Comparison of ENCODE assay signal across 22 mouse cellular contexts in genomic region chr11:97728730-97729129, GRCm38 (mm10). TPM values are rescaled to one million over a fixed set of nuclear protein-coding genes. Genes with fewer than 3 reads are reported as not detected.
DNase-seq lines count a peak whose midpoint lies in the region; ATAC-seq lines count a peak whose summit lies in the region.
"Had no signal": no experiment of that assay in that cellular context is flagged by ENCODE, and none has a peak within 500 bp of the region (broad histone marks: within the 10 kb centered on the region; RNA-seq: fewer than 3 reads in every experiment).

No protein-coding gene starts in this region.

- peaks cover 53% of the 10 kb centered on the region for H3K36me3 ChIP-seq in heart, embryonic 15.5 days
- peaks cover 19% of the 10 kb centered on the region for H3K36me3 ChIP-seq in heart, embryonic 11.5 days (ENCODE audit: control insufficient read depth, insufficient read depth, low read length)
- peaks cover 65% of the 10 kb centered on the region for H3K36me3 ChIP-seq in liver, embryonic 15.5 days (replicated peaks)
- H3K36me3 ChIP-seq in kidney, embryonic 14.5 days (ENCODE audit: control insufficient read depth, insufficient read depth, low read length), result peaks cover 67% of the 10 kb centered on the region

- no peak overlapping the region for H3K4me2 ChIP-seq in heart, embryonic 15.5 days
- H3K4me2 ChIP-seq in heart, embryonic 11.5 days, result no peak overlapping the region
- H3K4me2 ChIP-seq in liver, embryonic 15.5 days, result 0 out of 2 replicates have a peak overlapping the region, but pooled peaks have one; percentile 6
- no peak overlapping the region for H3K4me2 ChIP-seq in kidney, embryonic 14.5 days (replicated peaks; ENCODE audit: low read depth, low read length)
- H3K4me2 ChIP-seq: embryonic facial prominence, embryonic 15.5 days; heart, embryonic 13.5 days; limb, embryonic 15.5 days; lung, embryonic 15.5 days; neural tube, embryonic 13.5 days had no signal

- H3K9ac ChIP-seq in heart, embryonic 15.5 days, result peak overlapping the region; percentile 18; the same call in 1 of the 2 replicates
- no peak overlapping the region for H3K9ac ChIP-seq in heart, embryonic 11.5 days (ENCODE audit: low read depth, low read length)
- no peak overlapping the region for H3K9ac ChIP-seq in liver, embryonic 15.5 days
- H3K9ac ChIP-seq in kidney, embryonic 14.5 days (ENCODE audit: low read depth, low read length), result no peak overlapping the region
- H3K9ac ChIP-seq: embryonic facial prominence, embryonic 15.5 days; limb, embryonic 15.5 days; lung, embryonic 15.5 days; neural tube, embryonic 13.5 days had no signal

- 58% methylated on average over 7 of the region's 7 CpGs for WGBS in heart, embryonic 15.5 days
- whole genome bisulfite sequencing in heart, embryonic 11.5 days (ENCODE audit: insufficient replicate concordance), result 63% methylated on average over 7 of the region's 7 CpGs
- 58% methylated on average over 7 of the region's 7 CpGs for WGBS in liver, embryonic 15.5 days (ENCODE audit: insufficient replicate concordance)
- WGBS in kidney, embryonic 14.5 days, result 80% methylated on average over 7 of the region's 7 CpGs

- peaks cover 6% of the 10 kb centered on the region; the same call in 1 of the 2 replicates for H3K4me1 ChIP-seq in heart, embryonic 15.5 days (replicated peaks)
- H3K4me1 ChIP-seq in heart, embryonic 11.5 days (ENCODE audit: control insufficient read depth, insufficient read depth, low read length), result peaks cover 2% of the 10 kb centered on the region
- H3K4me1 ChIP-seq in liver, embryonic 15.5 days (replicated peaks), result 0 out of 2 replicates have a peak, but pooled peaks cover 4% of the 10 kb centered on the region
- H3K4me1 ChIP-seq in kidney, embryonic 14.5 days (ENCODE audit: control insufficient read depth, insufficient read depth, low read length), result peaks cover under 1% of the 10 kb centered on the region; the same call in 1 of the 2 replicates
- H3K4me1 ChIP-seq: lung, embryonic 15.5 days had no signal

- peak; percentile 39 for DNase-seq in 3134 (ENCODE audit: extremely low read depth, insufficient read length, low spot score)
- DNase-seq in Muller cell, postnatal 12 days (ENCODE audit: inconsistent ontology term), result peak; percentile 41
- no peak for DNase-seq in layer of hippocampus, adult 18-20 months (ENCODE audit: low spot score in 2 of 2)
- no peak for DNase-seq in kidney, adult 18-20 months
- DNase-seq: adrenal gland, adult 8-10 months; cerebellum, adult 11-12 months; gastrocnemius, postnatal 25 days; kidney, adult 8-10 months; right cerebral cortex, postnatal 14 days had no signal

- no peak for ATAC-seq in heart, embryonic 15.5 days (replicated peaks; ENCODE audit: insufficient number of reproducible peaks, insufficient read depth, low FRiP score, low read depth)
- no peak for ATAC-seq in heart, embryonic 11.5 days (replicated peaks; ENCODE audit: insufficient number of reproducible peaks, low FRiP score, low TSS enrichment)
- no peak for ATAC-seq in liver, embryonic 15.5 days (ENCODE audit: insufficient read depth)
- ATAC-seq in kidney, embryonic 14.5 days (ENCODE audit: low FRiP score, low TSS enrichment), result no peak
- ATAC-seq: midbrain, embryonic 16.5 days had no signal

- no peak overlapping the region for H3K27ac ChIP-seq in heart, embryonic 15.5 days
- no peak overlapping the region for H3K27ac ChIP-seq in heart, embryonic 11.5 days (ENCODE audit: low read depth, low read length)
- 0 out of 2 replicates have a peak overlapping the region, but pooled peaks have one; percentile 1 for H3K27ac ChIP-seq in liver, embryonic 15.5 days (replicated peaks)
- H3K27ac ChIP-seq in kidney, embryonic 14.5 days (ENCODE audit: low read depth, low read length), result no peak overlapping the region
- H3K27ac ChIP-seq: embryonic facial prominence, embryonic 15.5 days; heart, embryonic 13.5 days; hindbrain, embryonic 10.5 days; limb, embryonic 15.5 days; lung, embryonic 15.5 days; neural tube, embryonic 13.5 days; stomach, postnatal 0 days had no signal

- H3K4me3 ChIP-seq in heart, embryonic 15.5 days, result no peak overlapping the region
- H3K4me3 ChIP-seq in heart, embryonic 11.5 days (ENCODE audit: low read depth, low read length), result no peak overlapping the region
- H3K4me3 ChIP-seq in liver, embryonic 15.5 days (replicated peaks), result no peak overlapping the region
- no peak overlapping the region for H3K4me3 ChIP-seq in kidney, embryonic 14.5 days (ENCODE audit: low read length)
- H3K4me3 ChIP-seq: embryonic facial prominence, embryonic 15.5 days; heart, embryonic 13.5 days; hindbrain, embryonic 10.5 days; limb, embryonic 15.5 days; lung, embryonic 15.5 days; neural tube, embryonic 13.5 days had no signal

- no peaks in the 10 kb centered on the region for H3K27me3 ChIP-seq in heart, embryonic 15.5 days
- H3K27me3 ChIP-seq in heart, embryonic 11.5 days (ENCODE audit: control insufficient read depth, insufficient read depth, low read length), result no peaks in the 10 kb centered on the region
- no peaks in the 10 kb centered on the region for H3K27me3 ChIP-seq in liver, embryonic 15.5 days
- no peaks in the 10 kb centered on the region for H3K27me3 ChIP-seq in kidney, embryonic 14.5 days (ENCODE audit: control insufficient read depth, insufficient read depth, low read length)
- H3K27me3 ChIP-seq: embryonic facial prominence, embryonic 15.5 days; heart, embryonic 13.5 days; limb, embryonic 15.5 days; lung, embryonic 15.5 days; neural tube, embryonic 13.5 days had no signal

- no peaks in the 10 kb centered on the region for H3K9me3 ChIP-seq in heart, embryonic 15.5 days (replicated peaks)
- no peaks in the 10 kb centered on the region for H3K9me3 ChIP-seq in heart, embryonic 11.5 days (replicated peaks; ENCODE audit: control insufficient read depth, low read length)
- H3K9me3 ChIP-seq in liver, embryonic 15.5 days (replicated peaks), result no peaks in the 10 kb centered on the region
- no peaks in the 10 kb centered on the region for H3K9me3 ChIP-seq in kidney, embryonic 14.5 days (ENCODE audit: control insufficient read depth, low read length)
- H3K9me3 ChIP-seq: embryonic facial prominence, embryonic 15.5 days; G1E; heart, embryonic 13.5 days; hindbrain, embryonic 10.5 days; limb, embryonic 15.5 days; lung, embryonic 15.5 days; neural tube, embryonic 13.5 days had no signal

RNA-seq across cellular contexts. Expression of gene Pip4k2b, which starts 15.8 kb away (rescaled TPM):
- polyA plus RNA-seq in heart, embryonic 15.5 days (2015; fragmentation: Nextera tagmentation; extraction: Ambion mirVana), result 0.82 and 0.95 TPM in 2 replicates
- polyA plus RNA-seq in heart, embryonic 11.5 days (2014; fragmentation: Nextera tagmentation; extraction: Ambion mirVana), result 0.70 and 1.2 TPM in 2 replicates
- 0.48 and 0.54 TPM in 2 replicates for polyA plus RNA-seq in liver, embryonic 15.5 days (2015; fragmentation: Nextera tagmentation; extraction: Ambion mirVana)
- total RNA-seq in layer of hippocampus, adult 18-20 months (2021), result 100 to 1,000 TPM; 114 to 115 TPM
- polyA plus RNA-seq in kidney, embryonic 14.5 days (2014; fragmentation: Nextera tagmentation; extraction: Ambion mirVana), result 1.9 and 2.6 TPM in 2 replicates

RNA-seq across cellular contexts. Expression of gene Psmb3, which starts 25.5 kb away (rescaled TPM):
- 337 and 364 TPM in 2 replicates for polyA plus RNA-seq in heart, embryonic 15.5 days (2015; fragmentation: Nextera tagmentation; extraction: Ambion mirVana)
- 416 and 447 TPM in 2 replicates for polyA plus RNA-seq in heart, embryonic 11.5 days (2014; fragmentation: Nextera tagmentation; extraction: Ambion mirVana)
- 236 and 247 TPM in 2 replicates for polyA plus RNA-seq in liver, embryonic 15.5 days (2015; fragmentation: Nextera tagmentation; extraction: Ambion mirVana)
- total RNA-seq in layer of hippocampus, adult 18-20 months (2021), result 100 to 1,000 TPM; 124 to 128 TPM
- polyA plus RNA-seq in kidney, embryonic 14.5 days (2014; fragmentation: Nextera tagmentation; extraction: Ambion mirVana), result 525 and 539 TPM in 2 replicates

RNA-seq across cellular contexts. Expression of gene Pcgf2, which starts 28.4 kb away (rescaled TPM):
- polyA plus RNA-seq in heart, embryonic 15.5 days (2015; fragmentation: Nextera tagmentation; extraction: Ambion mirVana), result 10.9 and 11.5 TPM in 2 replicates
- 10.3 and 16.4 TPM in 2 replicates for polyA plus RNA-seq in heart, embryonic 11.5 days (2014; fragmentation: Nextera tagmentation; extraction: Ambion mirVana)
- 1.4 and 2.7 TPM in 2 replicates for polyA plus RNA-seq in liver, embryonic 15.5 days (2015; fragmentation: Nextera tagmentation; extraction: Ambion mirVana)
- total RNA-seq in layer of hippocampus, adult 18-20 months (2021), result 10 to 100 TPM; 21.7 to 24.6 TPM
- 19.3 and 23.1 TPM in 2 replicates for polyA plus RNA-seq in kidney, embryonic 14.5 days (2014; fragmentation: Nextera tagmentation; extraction: Ambion mirVana)

RNA-seq across cellular contexts. Expression of gene Cwc25, which starts 37.6 kb away (rescaled TPM):
- polyA plus RNA-seq in heart, embryonic 15.5 days (2015; fragmentation: Nextera tagmentation; extraction: Ambion mirVana), result 9.5 and 10.5 TPM in 2 replicates
- polyA plus RNA-seq in heart, embryonic 11.5 days (2014; fragmentation: Nextera tagmentation; extraction: Ambion mirVana), result 9.2 and 9.9 TPM in 2 replicates
- 5.4 and 5.8 TPM in 2 replicates for polyA plus RNA-seq in liver, embryonic 15.5 days (2015; fragmentation: Nextera tagmentation; extraction: Ambion mirVana)
- 10 to 100 TPM; 18.6 to 23.2 TPM for total RNA-seq in layer of hippocampus, adult 18-20 months (2021)
- polyA plus RNA-seq in kidney, embryonic 14.5 days (2014; fragmentation: Nextera tagmentation; extraction: Ambion mirVana), result 12.6 and 13.7 TPM in 2 replicates

RNA-seq across cellular contexts. Expression of gene Cisd3, which starts 43.1 kb away (rescaled TPM):
- polyA plus RNA-seq in heart, embryonic 15.5 days (2015; fragmentation: Nextera tagmentation; extraction: Ambion mirVana), result 60.7 and 69.4 TPM in 2 replicates
- polyA plus RNA-seq in heart, embryonic 11.5 days (2014; fragmentation: Nextera tagmentation; extraction: Ambion mirVana), result 45.8 and 52.3 TPM in 2 replicates
- 11.4 and 12.3 TPM in 2 replicates for polyA plus RNA-seq in liver, embryonic 15.5 days (2015; fragmentation: Nextera tagmentation; extraction: Ambion mirVana)
- total RNA-seq in layer of hippocampus, adult 18-20 months (2021), result 10 to 100 TPM; 51.3 to 52.0 TPM
- 30.5 and 34.2 TPM in 2 replicates for polyA plus RNA-seq in kidney, embryonic 14.5 days (2014; fragmentation: Nextera tagmentation; extraction: Ambion mirVana)

Comparison
In these comparisons a context has a peak if more than half of its experiments do, and no peak if none do; other contexts are left out.
1. DNase-seq: peak in 3134 (single experiment) and Muller cell, postnatal 12 days (single experiment); none in layer of hippocampus, adult 18-20 months (0 of 2) and kidney, adult 18-20 months (single experiment).